Mouse (Mus musculus) C2C12 (cell line): ENCODE results near the gene Pold1.

Experiments
- CTCF ChIP-seq: IDR thresholded peaks from one replicate; pipeline ENCODE4 v1.5.1; 2011; ENCODE audit not compliant: control insufficient read depth, insufficient read depth, insufficient read length
- FOSL1 ChIP-seq: IDR thresholded peaks from one replicate; pipeline ENCODE4 v1.8.0; 2011; ENCODE audit warnings: mild to moderate bottlenecking, low read length; ENCODE audit not compliant: poor library complexity, insufficient read depth, severe bottlenecking
- MYOG ChIP-seq: IDR thresholded peaks from one replicate; pipeline ENCODE4 v1.6.1; 2011; ENCODE audit not compliant: control insufficient read depth, insufficient read length; ENCODE audit errors: extremely low read depth

GRCm38 (mm10) chr7:44507491-44507890 is 41.2 kb downstream of the Pold1 start:
- no peak for TF ChIP-seq CTCF
- no peak for TF ChIP-seq MYOG
- TF ChIP-seq FOSL1, result no peak
